Mouse (Mus musculus): ENCODE results near the gene Fkrp. TPM values are rescaled to one million over a fixed set of nuclear protein-coding genes. Genes with fewer than 3 reads are reported as not detected.
A peak's percentile ranks its signal among the peaks of the same experiment; 100 is the strongest.

The Fkrp gene
- polyA plus RNA-seq, 2 experiments: 26.9 to 29.9 TPM

GRCm38 (mm10) chr7:16760292-16760691 lies 56.2 kb downstream of the Fkrp start:
- WGBS: 16% methylated on average over 8 of the region's 8 CpGs
- H3K27ac ChIP-seq (replicated peaks; ENCODE audit: low read depth, low read length): no peak overlapping the region
- peaks cover 13% of the 10 kb centered on the region for H3K4me1 ChIP-seq (ENCODE audit: control insufficient read depth, insufficient read depth, low read length)
- ATAC-seq (ENCODE audit: low FRiP score, low read depth) (no peak), DNase-seq (ENCODE audit: low spot score) (peak; percentile 22)
- H3K27me3 ChIP-seq (ENCODE audit: control insufficient read depth, insufficient read depth, low read length): no peaks in the 10 kb centered on the region
- no peak overlapping the region for H3K9ac ChIP-seq (ENCODE audit: low read depth, low read length, severe bottlenecking)
- no peak overlapping the region for H3K4me2 ChIP-seq (replicated peaks; ENCODE audit: low read depth, low read length, severe bottlenecking)
- no peak for TF ChIP-seq POLR2A (IDR thresholded peaks at IDR 0.05; ENCODE audit: borderline replicate concordance, extremely low read depth, insufficient read depth, insufficient read length)
- H3K36me3 ChIP-seq (ENCODE audit: control insufficient read depth, insufficient read depth, low read length): no peaks in the 10 kb centered on the region
- H3K4me3 ChIP-seq (replicated peaks; ENCODE audit: low read length): no peak overlapping the region
- H3K9me3 ChIP-seq (ENCODE audit: control insufficient read depth, low read length): no peaks in the 10 kb centered on the region

Other genes starting within 250 kb of the Fkrp start
- 24.7 and 28.5 TPM in 2 replicates for gene Arhgap35, start 201.7 kb downstream of the Fkrp start, polyA plus RNA-seq (2012; rRNA removed)
- 23.0 and 24.5 TPM in 2 replicates for gene Arhgap35, start 201.7 kb downstream of the Fkrp start, polyA plus RNA-seq (2014; fragmentation: Nextera tagmentation; extraction: Ambion mirVana)
- gene Ceacam15, start 141.0 kb downstream of the Fkrp start, polyA plus RNA-seq (2012; rRNA removed): not detected in 2 replicates
- gene Ceacam15, start 141.0 kb downstream of the Fkrp start, polyA plus RNA-seq (2014; fragmentation: Nextera tagmentation; extraction: Ambion mirVana): not detected in 2 replicates
- 0.04 and 0.10 TPM in 2 replicates for gene Ceacam9, start 94.8 kb downstream of the Fkrp start, polyA plus RNA-seq (2012; rRNA removed)
- not detected in 2 replicates for gene Ceacam9, start 94.8 kb downstream of the Fkrp start, polyA plus RNA-seq (2014; fragmentation: Nextera tagmentation; extraction: Ambion mirVana)
- gene Ap2s1, start 78.3 kb downstream of the Fkrp start, polyA plus RNA-seq (2012; rRNA removed): 271 and 297 TPM in 2 replicates
- gene Ap2s1, start 78.3 kb downstream of the Fkrp start, polyA plus RNA-seq (2014; fragmentation: Nextera tagmentation; extraction: Ambion mirVana): 271 and 295 TPM in 2 replicates
- 80.3 and 96.1 TPM in 2 replicates for gene Slc1a5, start 35.4 kb downstream of the Fkrp start, polyA plus RNA-seq (2012; rRNA removed)
- gene Slc1a5, start 35.4 kb downstream of the Fkrp start, polyA plus RNA-seq (2014; fragmentation: Nextera tagmentation; extraction: Ambion mirVana): 21.7 and 24.4 TPM in 2 replicates
- 197 and 280 TPM in 2 replicates for gene Strn4, start 843 bp downstream of the Fkrp start, polyA plus RNA-seq (2012; rRNA removed)
- 109 and 137 TPM in 2 replicates for gene Strn4, start 843 bp downstream of the Fkrp start, polyA plus RNA-seq (2014; fragmentation: Nextera tagmentation; extraction: Ambion mirVana)
- gene Prkd2, start 26.2 kb upstream of the Fkrp start, polyA plus RNA-seq (2012; rRNA removed): 35.9 and 48.9 TPM in 2 replicates
- 19.2 and 22.1 TPM in 2 replicates for gene Prkd2, start 26.2 kb upstream of the Fkrp start, polyA plus RNA-seq (2014; fragmentation: Nextera tagmentation; extraction: Ambion mirVana)
- 64.3 and 89.3 TPM in 2 replicates for gene Dact3, start 58.6 kb upstream of the Fkrp start, polyA plus RNA-seq (2012; rRNA removed)
- gene Dact3, start 58.6 kb upstream of the Fkrp start, polyA plus RNA-seq (2014; fragmentation: Nextera tagmentation; extraction: Ambion mirVana): 11.5 and 13.7 TPM in 2 replicates
- gene Gng8, start 75.1 kb upstream of the Fkrp start, polyA plus RNA-seq (2012; rRNA removed): 63.3 and 92.7 TPM in 2 replicates
- gene Gng8, start 75.1 kb upstream of the Fkrp start, polyA plus RNA-seq (2014; fragmentation: Nextera tagmentation; extraction: Ambion mirVana): 17.8 and 21.1 TPM in 2 replicates
- gene Ptgir, start 89.8 kb upstream of the Fkrp start, polyA plus RNA-seq (2012; rRNA removed): 3.6 and 4.1 TPM in 2 replicates
- 2.3 and 2.8 TPM in 2 replicates for gene Ptgir, start 89.8 kb upstream of the Fkrp start, polyA plus RNA-seq (2014; fragmentation: Nextera tagmentation; extraction: Ambion mirVana)
- gene Calm3, start 107.4 kb upstream of the Fkrp start, polyA plus RNA-seq (2012; rRNA removed): 281 and 320 TPM in 2 replicates
- gene Calm3, start 107.4 kb upstream of the Fkrp start, polyA plus RNA-seq (2014; fragmentation: Nextera tagmentation; extraction: Ambion mirVana): 156 and 164 TPM in 2 replicates
- 12.8 and 13.9 TPM in 2 replicates for gene Pnmal2, start 128.0 kb upstream of the Fkrp start, polyA plus RNA-seq (2012; rRNA removed)
- gene Pnmal2, start 128.0 kb upstream of the Fkrp start, polyA plus RNA-seq (2014; fragmentation: Nextera tagmentation; extraction: Ambion mirVana): 16.5 and 18.8 TPM in 2 replicates
- 0.33 and 0.49 TPM in 2 replicates for gene Pnmal1, start 142.9 kb upstream of the Fkrp start, polyA plus RNA-seq (2012; rRNA removed)
- gene Pnmal1, start 142.9 kb upstream of the Fkrp start, polyA plus RNA-seq (2014; fragmentation: Nextera tagmentation; extraction: Ambion mirVana): 0.43 and 0.58 TPM in 2 replicates
- 0.29 and 0.34 TPM in 2 replicates for gene Gm42372, start 166.4 kb upstream of the Fkrp start, polyA plus RNA-seq (2012; rRNA removed)
- 0.17 and 0.23 TPM in 2 replicates for gene Gm42372, start 166.4 kb upstream of the Fkrp start, polyA plus RNA-seq (2014; fragmentation: Nextera tagmentation; extraction: Ambion mirVana)
- 39.7 and 40.7 TPM in 2 replicates for gene Ccdc8, start 176.0 kb upstream of the Fkrp start, polyA plus RNA-seq (2012; rRNA removed)
- gene Ccdc8, start 176.0 kb upstream of the Fkrp start, polyA plus RNA-seq (2014; fragmentation: Nextera tagmentation; extraction: Ambion mirVana): 25.5 and 27.2 TPM in 2 replicates
- 193 and 237 TPM in 2 replicates for gene Ppp5c, start 211.2 kb upstream of the Fkrp start, polyA plus RNA-seq (2012; rRNA removed)
- gene Ppp5c, start 211.2 kb upstream of the Fkrp start, polyA plus RNA-seq (2014; fragmentation: Nextera tagmentation; extraction: Ambion mirVana): 100 and 105 TPM in 2 replicates
- gene Hif3a, start 245.7 kb upstream of the Fkrp start, polyA plus RNA-seq (2012; rRNA removed): 28.2 and 39.6 TPM in 2 replicates
- 23.7 and 26.6 TPM in 2 replicates for gene Hif3a, start 245.7 kb upstream of the Fkrp start, polyA plus RNA-seq (2014; fragmentation: Nextera tagmentation; extraction: Ambion mirVana)

All from limb, embryonic 14.5 days (tissue).